Mouse (Mus musculus) megakaryocyte, embryonic 14.5 days (primary cell): Measurements from ENCODE around the gene Gm16253.

ENCODE experiments used
- FLI1 ChIP-seq: IDR thresholded peaks from 2 replicates; pipeline ENCODE4 v1.6.1; 2012; ENCODE audit warnings: low read length, inconsistent platforms, mixed read lengths
- GATA1 ChIP-seq: IDR thresholded peaks from 3 replicates; pipeline ENCODE4 v1.6.1; 2012; ENCODE audit warnings: mixed read lengths, low read length, inconsistent platforms, borderline replicate concordance

- TF ChIP-seq GATA1 = no peak
- TF ChIP-seq FLI1 = no peak
Measured at GRCm38 (mm10) chr3:96561946-96562681, 14.7 kb upstream of the Gm16253 start.
